Mouse (Mus musculus) bone marrow macrophage, adult 2 months (primary cell): ENCODE results near the gene 2310034G01Rik.

Source experiments
- CTCF ChIP-seq: IDR thresholded peaks from 2 replicates; pipeline ENCODE4 v1.5.1; 2012; ENCODE audit warnings: low read depth, mild to moderate bottlenecking, low read length, moderate library complexity
- POLR2A ChIP-seq: IDR thresholded peaks from 2 replicates; pipeline ENCODE4 v1.6.1; 2012; ENCODE audit warnings: mild to moderate bottlenecking, low read depth, low read length, borderline replicate concordance

DNA sequence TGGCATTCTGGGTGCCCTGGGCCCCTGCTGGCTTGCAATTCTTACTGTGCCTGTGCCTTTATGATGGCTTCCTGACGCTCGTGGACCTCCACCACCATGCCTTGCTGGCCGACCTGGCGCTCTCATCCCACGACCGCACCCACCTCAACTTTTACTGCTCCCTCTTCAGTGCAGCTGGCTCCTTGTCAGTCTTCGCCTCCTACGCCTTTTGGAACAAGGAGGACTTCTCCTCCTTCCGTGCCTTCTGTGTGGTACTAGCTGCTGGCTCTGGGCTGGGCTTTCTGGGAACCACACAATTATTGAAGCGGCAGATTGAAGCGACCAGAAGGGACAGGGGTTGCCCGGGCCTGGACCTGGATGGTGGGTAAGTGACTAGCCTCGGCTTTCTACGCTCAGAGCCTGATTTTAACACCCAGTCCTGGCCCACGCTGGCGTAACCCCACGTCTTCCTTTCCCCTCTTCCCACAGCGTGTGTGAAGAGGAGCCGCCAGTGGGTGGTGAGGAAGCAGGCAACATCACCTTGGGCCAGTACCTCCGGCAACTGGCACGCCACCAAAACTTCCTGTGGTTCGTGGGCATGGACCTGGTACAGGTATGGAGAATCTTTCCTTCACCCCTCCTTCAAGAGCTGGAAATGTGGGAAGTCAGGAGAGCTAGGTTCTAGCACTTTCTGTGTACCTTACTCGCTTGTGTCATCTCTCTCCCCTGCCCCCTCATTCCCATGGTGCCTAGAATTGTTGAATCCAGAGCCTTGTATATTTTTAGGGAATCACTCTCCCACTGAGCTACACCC lies 17.9 kb upstream of the 2310034G01Rik start:
- TF ChIP-seq CTCF: no peak
- no peak for TF ChIP-seq POLR2A
